Mouse (Mus musculus) embryonic facial prominence, embryonic 12.5 days (tissue): ENCODE data around the gene Snx27. TPM values are rescaled to one million over a fixed set of nuclear protein-coding genes. Genes with fewer than 3 reads are reported as not detected.

Experiments
- ATAC-seq: fragments of 200-750 bp; cut with Nextera tagmentation; 2 replicates; pipeline ENCODE4 v1.8.0; 2017; ENCODE audit not compliant: insufficient number of reproducible peaks, insufficient read depth, low FRiP score, low TSS enrichment
- H3K27ac ChIP-seq: fragments of 300-500 bp; sonication (generic); 2 replicates; pipeline ENCODE4 v1.5.1; 2016; ENCODE audit warnings: mild to moderate bottlenecking
- H3K27me3 ChIP-seq: fragments of 300-500 bp; sonication (generic); 2 replicates; pipeline ENCODE4 v1.6.1; 2016; ENCODE audit warnings: mild to moderate bottlenecking, moderate library complexity
- H3K36me3 ChIP-seq: fragments of 300-500 bp; sonication (generic); 2 replicates; pipeline ENCODE4 v1.6.1; 2016; ENCODE audit warnings: mild to moderate bottlenecking
- H3K4me1 ChIP-seq: fragments of 300-500 bp; sonication (generic); 2 replicates; pipeline ENCODE4 v1.6.1; 2016
- H3K4me2 ChIP-seq: fragments of 300-500 bp; sonication (generic); replicated peaks from 2 replicates; pipeline ENCODE4 v1.6.1; 2016; ENCODE audit warnings: mild to moderate bottlenecking, moderate library complexity
- H3K4me3 ChIP-seq: fragments of 300-500 bp; sonication (generic); 2 replicates; pipeline ENCODE4 v1.5.1; 2016; ENCODE audit warnings: mild to moderate bottlenecking
- H3K9ac ChIP-seq: fragments of 300-500 bp; sonication (generic); 2 replicates; pipeline ENCODE4 v1.6.1; 2016; ENCODE audit warnings: mild to moderate bottlenecking, moderate library complexity
- H3K9me3 ChIP-seq: fragments of 300-500 bp; sonication (generic); 2 replicates; pipeline ENCODE4 v1.6.1; 2016; ENCODE audit warnings: mild to moderate bottlenecking, moderate library complexity
- WGBS: fragments of 180-500 bp; shearing (Covaris S2); methylation state at CpG from one replicate; pipeline ENCODE4 v1.1.7; 2016; 5-methylcytosine and 5-hydroxymethylcytosine counted together
- polyA plus RNA-seq: library from polyadenylated mRNA; unstranded; fragments of >200 nt; fragmentation: Nextera tagmentation; extraction: Ambion mirVana; gene quantifications from 2 replicates; pipeline ENCODE4 v1.2.1, GENCODE M21; 2016

Snx27 gene
- polyA plus RNA-seq, 1 experiment from 2014 or later, result 59.7 TPM

DNA sequence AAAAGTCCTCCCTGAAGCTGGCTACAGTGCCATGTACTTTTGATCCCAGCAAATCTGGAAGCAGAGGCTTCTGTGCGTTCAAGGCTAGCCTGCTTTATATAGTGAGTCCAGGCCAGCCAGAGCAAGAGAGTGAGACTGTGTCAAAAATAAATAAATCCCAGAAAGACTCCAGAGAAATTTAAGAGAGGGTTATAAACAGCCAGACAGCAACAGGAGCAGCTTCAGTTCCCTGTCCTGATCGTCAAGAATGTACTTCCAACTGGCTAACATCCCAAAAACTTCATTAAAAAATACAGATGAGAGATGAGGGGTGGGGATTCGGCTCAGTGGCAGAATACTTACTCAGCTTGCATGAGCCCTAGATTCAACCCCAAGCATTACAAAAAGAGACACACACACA, 17.4 kb downstream of the Snx27 start:
- H3K27ac ChIP-seq, result peak overlapping the region; percentile 75
- WGBS, result 38% methylated on average over 3 of the region's 3 CpGs
- H3K4me3 ChIP-seq, result no peak overlapping the region
- no peak overlapping the region for H3K4me2 ChIP-seq
- H3K4me1 ChIP-seq, result peaks cover 8% of the 10 kb centered on the region; the same call in 1 of the 2 replicates
- no peak for ATAC-seq
- H3K9ac ChIP-seq, result no peak overlapping the region
- 0 out of 2 replicates have a peak, but pooled peaks cover 1% of the 10 kb centered on the region for H3K36me3 ChIP-seq
- no peaks in the 10 kb centered on the region for H3K27me3 ChIP-seq
- no peaks in the 10 kb centered on the region for H3K9me3 ChIP-seq

DNA sequence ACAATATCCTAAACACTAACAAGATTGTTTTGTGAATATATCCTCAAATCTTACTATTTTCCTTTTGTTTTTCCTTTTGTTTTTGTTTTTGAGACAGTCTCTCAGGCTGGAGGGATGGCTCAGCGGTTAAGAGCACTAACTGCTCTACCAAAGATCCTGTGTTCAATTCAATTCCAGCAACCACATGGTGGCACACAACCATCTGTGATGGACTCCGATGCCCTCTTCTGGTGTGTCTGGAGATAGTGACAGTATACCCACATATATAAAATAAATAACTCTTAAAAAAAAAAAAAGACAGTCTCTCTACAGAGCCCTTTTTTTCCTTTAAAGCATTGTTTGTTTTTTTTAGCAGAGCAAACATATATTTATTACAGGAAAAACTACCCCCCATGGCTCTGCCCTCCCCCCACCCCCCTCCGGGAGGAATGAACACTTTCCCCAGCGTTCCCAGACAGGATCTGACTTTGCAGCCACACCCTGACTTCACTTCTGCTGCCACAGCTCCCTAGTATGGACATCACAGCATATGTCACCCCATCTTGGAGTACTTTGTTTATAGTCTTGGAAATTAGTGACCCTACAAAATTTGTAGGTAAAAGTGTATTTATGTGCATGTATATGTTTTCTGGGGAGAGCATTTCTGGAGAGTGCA, 18.0 kb downstream of the Snx27 start:
- 63% methylated on average over 4 of the region's 4 CpGs for WGBS
- no peak overlapping the region for H3K27ac ChIP-seq

GRCm38 (mm10) chr3:94563163-94563562, 19.4 kb downstream of the Snx27 start:
- Histone ChIP-seq H3K4me2 (no peak overlapping the region), H3K36me3 (peaks cover 18% of the 10 kb centered on the region), H3K4me1 (peaks cover 8% of the 10 kb centered on the region; the same call in 1 of the 2 replicates), H3K27ac (no peak overlapping the region), H3K9me3 (no peaks in the 10 kb centered on the region), H3K9ac (no peak overlapping the region), H3K27me3 (no peaks in the 10 kb centered on the region), H3K4me3 (no peak overlapping the region)
- ATAC-seq, result no peak
- 77% methylated on average over 3 of the region's 3 CpGs for WGBS

More for the DNA sequence above, 18.0 kb downstream of the Snx27 start:
- no peaks in the 10 kb centered on the region for H3K9me3 ChIP-seq
- ATAC-seq, result no peak
- no peak overlapping the region for H3K9ac ChIP-seq
- H3K4me3 ChIP-seq, result no peak overlapping the region
- no peaks in the 10 kb centered on the region for H3K27me3 ChIP-seq
- peaks cover 8% of the 10 kb centered on the region; the same call in 1 of the 2 replicates for H3K36me3 ChIP-seq
- H3K4me2 ChIP-seq, result no peak overlapping the region
- peaks cover 8% of the 10 kb centered on the region; the same call in 1 of the 2 replicates for H3K4me1 ChIP-seq

GRCm38 (mm10) chr3:94559931-94560429, 22.5 kb downstream of the Snx27 start:
- no peaks in the 10 kb centered on the region for H3K27me3 ChIP-seq
- no peak for ATAC-seq
- peaks cover 23% of the 10 kb centered on the region for H3K36me3 ChIP-seq
- no peak overlapping the region for H3K4me2 ChIP-seq
- no peaks in the 10 kb centered on the region for H3K9me3 ChIP-seq
- H3K27ac ChIP-seq, result no peak overlapping the region
- H3K4me1 ChIP-seq, result peaks cover 1% of the 10 kb centered on the region; the same call in 1 of the 2 replicates
- no peak overlapping the region for H3K9ac ChIP-seq
- WGBS, result 88% methylated on average over 5 of the region's 5 CpGs
- no peak overlapping the region for H3K4me3 ChIP-seq

DNA sequence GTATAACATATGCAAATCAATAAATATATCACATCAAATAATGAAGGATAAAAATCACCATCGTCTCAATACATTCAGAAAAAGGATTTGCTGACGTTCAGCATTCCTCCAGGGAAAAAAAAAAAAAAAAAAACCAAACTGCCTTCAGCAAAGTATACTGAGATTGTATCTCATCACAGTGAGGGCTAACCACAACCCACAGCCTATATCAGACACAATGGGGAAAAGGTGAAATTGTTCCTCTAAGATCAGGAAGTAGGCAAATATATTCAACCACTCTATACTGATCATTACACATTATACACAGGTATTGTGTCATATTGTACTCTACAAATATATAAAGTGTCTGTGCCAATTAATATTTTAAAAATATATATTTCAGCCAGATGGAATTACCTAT, 33.5 kb downstream of the Snx27 start:
- Histone ChIP-seq H3K4me3 (no peak overlapping the region), H3K9ac (no peak overlapping the region), H3K36me3 (no peaks in the 10 kb centered on the region), H3K9me3 (no peaks in the 10 kb centered on the region), H3K4me2 (no peak overlapping the region), H3K27ac (no peak overlapping the region), H3K4me1 (no peaks in the 10 kb centered on the region), H3K27me3 (no peaks in the 10 kb centered on the region)
- WGBS, result 89% methylated on average over 2 of the region's 2 CpGs
- no peak for ATAC-seq

- 90% methylated on average over 3 of the region's 3 CpGs for whole genome bisulfite sequencing
- H3K36me3 ChIP-seq, result no peaks in the 10 kb centered on the region; the same call in 1 of the 2 replicates
- ATAC-seq, result no peak
- no peaks in the 10 kb centered on the region for H3K9me3 ChIP-seq
- no peaks in the 10 kb centered on the region for H3K4me1 ChIP-seq
- H3K4me3 ChIP-seq, result no peak overlapping the region
- H3K4me2 ChIP-seq, result no peak overlapping the region
- H3K27ac ChIP-seq, result no peak overlapping the region
- H3K9ac ChIP-seq, result no peak overlapping the region
- H3K27me3 ChIP-seq, result no peaks in the 10 kb centered on the region
Measured at GRCm38 (mm10) chr3:94537187-94537586, 45.3 kb downstream of the Snx27 start.

- Histone ChIP-seq H3K4me3 (no peak overlapping the region), H3K4me1 (no peaks in the 10 kb centered on the region), H3K4me2 (no peak overlapping the region), H3K27me3 (no peaks in the 10 kb centered on the region), H3K9me3 (no peaks in the 10 kb centered on the region), H3K36me3 (peaks cover 3% of the 10 kb centered on the region; the same call in 1 of the 2 replicates), H3K27ac (no peak overlapping the region), H3K9ac (no peak overlapping the region)
- no peak for ATAC-seq
Measured at GRCm38 (mm10) chr3:94533968-94534367, 48.5 kb downstream of the Snx27 start.

- Histone ChIP-seq H3K4me1 (no peaks in the 10 kb centered on the region), H3K27ac (no peak overlapping the region), H3K4me2 (no peak overlapping the region), H3K4me3 (no peak overlapping the region), H3K27me3 (no peaks in the 10 kb centered on the region), H3K36me3 (peaks cover 14% of the 10 kb centered on the region), H3K9ac (no peak overlapping the region), H3K9me3 (no peaks in the 10 kb centered on the region)
- no peak for ATAC-seq
- 69% methylated on average over 2 of the region's 2 CpGs for WGBS
Measured at GRCm38 (mm10) chr3:94526731-94527130, 55.8 kb downstream of the Snx27 start.

DNA sequence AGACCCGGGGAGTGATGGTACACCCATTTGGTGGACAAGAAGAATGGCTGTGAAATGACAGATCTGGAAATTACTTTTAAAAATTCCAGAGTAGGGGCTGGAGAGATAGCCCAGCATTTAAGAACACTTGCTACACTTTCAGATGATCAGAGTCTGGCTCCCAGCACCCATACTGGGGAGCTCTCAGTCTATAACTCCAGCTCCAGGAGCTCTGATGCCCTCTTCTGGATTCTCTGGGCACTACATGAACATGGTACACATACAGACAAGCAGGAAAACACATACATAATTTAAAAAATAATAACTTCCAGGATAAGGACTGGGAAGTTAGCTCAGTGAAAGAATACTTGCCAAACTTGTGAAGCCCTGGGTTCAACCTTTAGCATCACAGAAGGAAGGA, 75.9 kb downstream of the Snx27 start:
- peaks cover 36% of the 10 kb centered on the region for H3K36me3 ChIP-seq

DNA sequence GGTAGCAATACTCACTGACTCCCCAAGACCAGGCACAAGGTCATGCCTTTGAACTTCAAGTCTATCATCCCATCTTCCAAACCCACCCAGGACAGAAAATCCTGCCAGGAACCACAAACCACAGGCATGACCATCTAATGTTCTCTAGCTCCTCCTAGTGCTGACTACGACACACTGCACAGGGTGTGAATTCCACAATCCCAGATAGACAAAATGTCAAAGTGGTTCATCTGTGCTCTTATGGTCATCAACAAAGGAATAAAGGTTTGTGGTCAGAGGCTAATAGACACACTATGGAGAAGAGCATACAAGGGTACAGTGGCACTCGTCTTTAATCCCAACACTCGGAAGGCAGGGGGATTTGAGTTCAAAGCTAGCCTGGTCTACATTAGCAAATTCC, 80.3 kb downstream of the Snx27 start:
- ATAC-seq, result no peak
- Histone ChIP-seq H3K27ac (no peak overlapping the region), H3K4me1 (no peaks in the 10 kb centered on the region), H3K36me3 (peaks cover 39% of the 10 kb centered on the region), H3K4me2 (no peak overlapping the region), H3K4me3 (no peak overlapping the region), H3K9ac (no peak overlapping the region), H3K9me3 (no peaks in the 10 kb centered on the region), H3K27me3 (no peaks in the 10 kb centered on the region)
- WGBS, result 73% methylated on average over 3 of the region's 3 CpGs

More for the DNA sequence above, 75.9 kb downstream of the Snx27 start:
- H3K4me3 ChIP-seq, result no peak overlapping the region
- 100% methylated on average over 1 of the region's 1 CpGs for WGBS
- no peak overlapping the region for H3K9ac ChIP-seq
- no peak overlapping the region for H3K4me2 ChIP-seq
- H3K9me3 ChIP-seq, result no peaks in the 10 kb centered on the region
- H3K27ac ChIP-seq, result no peak overlapping the region
- H3K27me3 ChIP-seq, result no peaks in the 10 kb centered on the region
- no peak for ATAC-seq
- no peaks in the 10 kb centered on the region for H3K4me1 ChIP-seq

- ATAC-seq, result no peak
- Histone ChIP-seq H3K4me2 (no peak overlapping the region), H3K9me3 (no peaks in the 10 kb centered on the region), H3K4me1 (no peaks in the 10 kb centered on the region), H3K27me3 (no peaks in the 10 kb centered on the region), H3K9ac (no peak overlapping the region), H3K4me3 (no peak overlapping the region), H3K27ac (no peak overlapping the region), H3K36me3 (peaks cover 33% of the 10 kb centered on the region)
- 91% methylated on average over 4 of the region's 4 CpGs for WGBS
Measured at GRCm38 (mm10) chr3:94497162-94497561, 85.4 kb downstream of the Snx27 start.

DNA sequence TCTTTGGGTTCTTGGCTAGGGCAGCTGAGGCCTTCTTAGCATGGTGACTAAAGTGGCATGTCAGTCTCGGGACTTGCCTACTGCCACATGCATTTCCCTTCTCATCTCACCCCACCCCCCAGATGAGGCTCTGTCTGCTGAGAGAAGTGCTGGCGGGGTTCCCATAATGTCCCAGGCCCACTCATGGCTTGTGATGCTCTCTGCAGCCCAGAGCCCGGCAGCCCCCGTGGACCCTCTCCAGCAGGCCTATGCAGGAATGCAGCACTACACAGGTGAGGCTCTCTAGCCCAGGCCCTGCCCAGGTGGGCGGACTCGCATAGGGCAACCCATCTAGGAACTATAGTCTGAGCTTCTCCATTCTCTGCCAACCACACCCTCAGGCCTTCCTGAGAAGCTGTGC, 94.9 kb downstream of the Snx27 start:
- H3K36me3 ChIP-seq, result 0 out of 2 replicates have a peak, but pooled peaks cover 3% of the 10 kb centered on the region
- no peaks in the 10 kb centered on the region for H3K27me3 ChIP-seq
- 79% methylated on average over 6 of the region's 6 CpGs for WGBS
- no peak overlapping the region for H3K4me3 ChIP-seq
- H3K9ac ChIP-seq, result no peak overlapping the region
- no peak overlapping the region for H3K27ac ChIP-seq
- H3K9me3 ChIP-seq, result no peaks in the 10 kb centered on the region
- H3K4me2 ChIP-seq, result no peak overlapping the region
- H3K4me1 ChIP-seq, result peaks cover 8% of the 10 kb centered on the region
- no peak for ATAC-seq
